Mouse (Mus musculus) erythroblast, embryonic 14.5 days (primary cell): ENCODE data around the gene Fabp6. TPM values are rescaled to one million over a fixed set of nuclear protein-coding genes. Genes with fewer than 3 reads are reported as not detected.

Experiments used
- H3K27me3 ChIP-seq: 2 replicates; pipeline ENCODE4 v1.6.1; 2012; ENCODE audit warnings: inconsistent platforms; ENCODE audit not compliant: control insufficient read depth
- H3K36me3 ChIP-seq: 2 replicates; pipeline ENCODE4 v1.6.1; 2012; ENCODE audit warnings: mild to moderate bottlenecking, inconsistent platforms; ENCODE audit not compliant: control insufficient read depth
- H3K4me1 ChIP-seq: 2 replicates; pipeline ENCODE4 v1.6.1; 2012; ENCODE audit warnings: inconsistent platforms; ENCODE audit not compliant: control insufficient read depth
- H3K4me3 ChIP-seq: replicated peaks from 2 replicates; pipeline ENCODE3; 2012; ENCODE audit warnings: moderate library complexity, mild to moderate bottlenecking, inconsistent platforms
- H3K9me3 ChIP-seq: 2 replicates; pipeline ENCODE4 v1.6.1; 2012; ENCODE audit warnings: low read length, inconsistent platforms, mixed read lengths; ENCODE audit not compliant: control insufficient read depth
- GATA1 ChIP-seq: IDR thresholded peaks from 2 replicates; pipeline ENCODE4 v1.6.1; 2012; ENCODE audit warnings: low read length, inconsistent platforms, mixed read lengths
- TAL1 ChIP-seq: IDR thresholded peaks from 3 replicates; pipeline ENCODE4 v1.6.1; 2012; ENCODE audit warnings: low read length, inconsistent platforms, mixed read lengths
- polyA plus RNA-seq: library from polyadenylated mRNA; stranded (reverse); fragments of >175 nt; gene quantifications from 2 replicates; pipeline ENCODE4 v1.2.3, GENCODE M21; 2012

Gene Fabp6
- polyA plus RNA-seq, 1 experiment = not detected

GRCm38 (mm10) chr11:43575376-43576151, 25.8 kb downstream of the Fabp6 start:
- TF ChIP-seq GATA1 (no peak), TAL1 (no peak)
- Histone ChIP-seq H3K9me3 (no peaks in the 10 kb centered on the region), H3K4me3 (no peak overlapping the region), H3K4me1 (peaks cover 6% of the 10 kb centered on the region), H3K27me3 (no peaks in the 10 kb centered on the region), H3K36me3 (no peaks in the 10 kb centered on the region)

DNA sequence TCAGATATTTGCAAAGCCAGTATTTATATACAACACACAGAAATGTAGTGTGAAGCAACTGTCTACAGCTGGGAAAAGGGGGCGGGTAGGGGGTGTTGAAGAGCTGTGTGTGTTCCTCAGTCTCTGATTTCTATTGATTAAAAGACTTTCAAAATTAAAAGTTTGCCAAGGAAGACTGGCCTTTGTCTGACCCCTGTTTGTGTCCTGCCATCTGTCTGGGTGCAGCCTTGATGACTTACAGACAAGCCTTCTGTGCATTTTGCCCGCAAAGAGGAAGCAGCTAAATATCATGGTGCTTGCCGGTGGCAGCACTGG, 26.3 kb downstream of the Fabp6 start:
- H3K9me3 ChIP-seq = no peaks in the 10 kb centered on the region
- H3K4me3 ChIP-seq = no peak overlapping the region
- H3K27me3 ChIP-seq = no peaks in the 10 kb centered on the region
- H3K36me3 ChIP-seq = no peaks in the 10 kb centered on the region
- TF ChIP-seq GATA1 = no peak
- TF ChIP-seq TAL1 = no peak
- H3K4me1 ChIP-seq = peaks cover 6% of the 10 kb centered on the region

DNA sequence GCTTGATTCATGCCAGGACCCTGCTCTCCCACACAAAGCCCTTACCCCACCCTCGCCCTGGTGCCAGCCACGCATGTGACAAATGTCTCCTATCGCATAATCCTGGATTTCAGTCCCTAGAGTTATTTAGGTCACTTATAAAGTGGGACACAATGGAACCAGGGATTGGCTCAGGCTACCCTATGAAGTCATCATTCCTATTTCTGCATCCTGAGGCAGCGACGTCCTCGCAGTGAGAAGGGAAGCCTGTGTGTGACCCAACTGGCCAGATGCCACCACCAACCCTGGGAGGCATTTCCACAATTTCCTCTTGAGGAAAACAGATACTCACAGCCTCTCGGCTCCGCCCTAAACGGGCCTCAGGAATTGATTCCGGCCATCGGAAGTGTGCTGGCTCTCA, 31.7 kb downstream of the Fabp6 start:
- Histone ChIP-seq H3K4me3 (no peak overlapping the region), H3K27me3 (no peaks in the 10 kb centered on the region), H3K9me3 (no peaks in the 10 kb centered on the region), H3K36me3 (no peaks in the 10 kb centered on the region), H3K4me1 (no peaks in the 10 kb centered on the region; the same call in 1 of the 2 replicates)
- no peak for TF ChIP-seq GATA1
- TF ChIP-seq TAL1 = no peak

- no peaks in the 10 kb centered on the region; the same call in 1 of the 2 replicates for H3K4me1 ChIP-seq
- no peaks in the 10 kb centered on the region for H3K36me3 ChIP-seq
- H3K4me3 ChIP-seq = no peak overlapping the region
- H3K9me3 ChIP-seq = no peaks in the 10 kb centered on the region
- H3K27me3 ChIP-seq = no peaks in the 10 kb centered on the region
- TF ChIP-seq TAL1 (no peak), GATA1 (no peak)
Measured at GRCm38 (mm10) chr11:43569188-43569587, 32.2 kb downstream of the Fabp6 start.

DNA sequence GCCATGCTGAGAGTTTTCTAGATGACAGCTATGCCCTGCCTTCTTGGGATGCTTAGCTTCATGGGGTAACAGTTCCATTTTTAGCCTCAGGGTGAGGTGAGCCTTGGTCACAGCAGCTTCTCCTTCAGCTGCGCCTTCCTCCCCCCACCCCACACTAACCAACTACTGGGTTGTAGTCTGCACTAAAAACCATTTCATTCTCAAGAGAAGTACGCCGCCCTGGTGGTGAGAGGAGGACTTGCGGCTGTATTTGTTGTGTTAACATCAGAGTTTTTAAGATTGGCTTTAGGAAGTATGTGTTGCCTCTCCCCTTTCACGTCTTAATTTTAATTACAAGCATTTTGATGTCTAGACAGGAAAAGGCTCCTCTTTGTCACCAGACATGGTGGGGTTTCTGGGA, 33.1 kb downstream of the Fabp6 start:
- H3K36me3 ChIP-seq = no peaks in the 10 kb centered on the region

GRCm38 (mm10) chr11:43566696-43567095, 34.6 kb downstream of the Fabp6 start:
- H3K9me3 ChIP-seq = no peaks in the 10 kb centered on the region
- H3K36me3 ChIP-seq = no peaks in the 10 kb centered on the region
- H3K27me3 ChIP-seq = no peaks in the 10 kb centered on the region
- no peak for TF ChIP-seq GATA1
- no peak for TF ChIP-seq TAL1
- no peak overlapping the region for H3K4me3 ChIP-seq
- no peaks in the 10 kb centered on the region; the same call in 1 of the 2 replicates for H3K4me1 ChIP-seq

More for the DNA sequence above, 33.1 kb downstream of the Fabp6 start:
- no peak for TF ChIP-seq GATA1
- TF ChIP-seq TAL1 = no peak
- Histone ChIP-seq H3K27me3 (no peaks in the 10 kb centered on the region), H3K4me3 (no peak overlapping the region), H3K9me3 (no peaks in the 10 kb centered on the region), H3K4me1 (no peaks in the 10 kb centered on the region; the same call in 1 of the 2 replicates)

DNA sequence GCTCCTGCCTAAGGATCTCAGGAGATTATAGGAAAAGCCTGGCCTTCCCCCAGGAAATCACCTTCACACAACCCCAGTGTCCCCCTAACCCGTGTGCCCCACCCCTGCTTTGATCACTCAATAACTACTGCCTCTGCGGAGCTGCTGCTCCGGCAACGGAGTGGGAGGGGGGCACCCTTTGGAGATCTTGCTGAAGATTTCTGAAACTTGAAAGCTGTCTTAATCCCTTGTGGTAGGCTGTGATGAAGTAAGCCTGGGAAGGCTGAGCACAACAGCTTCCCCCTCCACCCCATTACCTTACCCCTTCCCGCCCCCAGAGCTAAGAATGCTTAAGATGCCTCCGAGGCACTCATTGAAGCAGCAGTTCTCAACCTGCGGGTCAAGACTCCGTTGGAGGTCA, 35.5 kb downstream of the Fabp6 start:
- TF ChIP-seq TAL1 (no peak), GATA1 (no peak)
- H3K4me3 ChIP-seq = no peak overlapping the region
- H3K9me3 ChIP-seq = no peaks in the 10 kb centered on the region
- no peaks in the 10 kb centered on the region; the same call in 1 of the 2 replicates for H3K4me1 ChIP-seq
- no peaks in the 10 kb centered on the region for H3K36me3 ChIP-seq
- H3K27me3 ChIP-seq = no peaks in the 10 kb centered on the region

DNA sequence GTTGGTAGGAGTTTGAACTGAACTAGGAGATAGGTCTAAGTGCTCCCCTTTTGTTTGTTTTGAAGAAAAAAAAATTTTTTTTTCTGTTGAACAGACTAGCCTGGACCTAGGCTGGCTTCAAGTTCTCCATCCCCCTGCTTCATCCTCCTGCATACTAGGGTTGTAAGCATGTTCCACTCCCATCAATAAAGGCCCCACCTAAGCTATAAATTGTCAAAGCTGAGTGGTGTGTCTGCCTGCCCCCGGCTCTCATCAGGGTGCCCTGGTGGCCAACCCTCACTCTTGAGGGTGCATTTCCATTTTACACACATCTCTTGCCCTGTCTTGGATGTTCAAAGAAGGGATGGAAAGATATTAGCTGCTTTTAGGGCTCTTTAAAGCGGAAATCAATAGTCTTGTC, 35.9 kb downstream of the Fabp6 start:
- no peaks in the 10 kb centered on the region for H3K9me3 ChIP-seq
- no peak for TF ChIP-seq TAL1
- TF ChIP-seq GATA1 = no peak
- H3K27me3 ChIP-seq = no peaks in the 10 kb centered on the region
- H3K36me3 ChIP-seq = no peaks in the 10 kb centered on the region
- no peaks in the 10 kb centered on the region for H3K4me1 ChIP-seq
- no peak overlapping the region for H3K4me3 ChIP-seq

DNA sequence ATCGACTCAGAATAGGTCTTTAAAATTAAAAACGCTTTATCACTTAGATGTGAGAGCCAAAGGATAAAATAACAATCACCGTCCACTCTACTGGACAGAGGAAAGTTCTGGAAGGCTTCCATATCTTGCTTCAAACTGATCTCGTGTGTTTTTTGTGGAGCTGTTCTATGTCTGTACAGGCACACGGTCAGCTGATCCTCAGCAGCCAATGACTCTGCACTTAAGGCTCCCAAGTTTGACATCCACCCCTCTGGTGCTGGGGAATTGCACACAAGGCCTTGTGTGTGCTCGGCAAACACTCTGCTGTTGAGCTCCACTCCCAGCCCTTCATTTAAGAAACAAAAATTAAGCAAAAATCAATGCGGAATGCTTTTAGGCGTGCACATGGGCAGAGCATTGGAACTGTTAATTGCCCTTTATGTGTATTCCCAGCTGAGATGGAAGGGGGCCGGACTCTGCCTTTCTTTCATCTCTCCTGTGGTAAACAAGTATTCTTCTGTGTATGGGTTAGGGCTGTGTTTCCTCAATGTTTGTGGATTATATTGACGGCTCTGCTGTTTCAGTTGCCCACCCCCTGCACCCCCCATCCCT, 37.6 kb downstream of the Fabp6 start:
- Histone ChIP-seq H3K9me3 (no peaks in the 10 kb centered on the region), H3K4me1 (no peaks in the 10 kb centered on the region), H3K36me3 (no peaks in the 10 kb centered on the region), H3K4me3 (no peak overlapping the region), H3K27me3 (no peaks in the 10 kb centered on the region)
- no peak for TF ChIP-seq TAL1
- no peak for TF ChIP-seq GATA1
